Mouse (Mus musculus) small intestine, adult 2 months (tissue): Measurements from ENCODE around the gene 4933434E20Rik. TPM values are rescaled to one million over a fixed set of nuclear protein-coding genes. Genes with fewer than 3 reads are reported as not detected.

ENCODE experiments used
- H3K27ac ChIP-seq: fragments of 200-500 bp; 2 replicates; pipeline ENCODE4 v1.5.1; 2012; ENCODE audit warnings: low read depth, low read length, control low read depth, inconsistent platforms; ENCODE audit not compliant: insufficient read depth
- H3K27me3 ChIP-seq: fragments of 200-500 bp; 2 replicates; pipeline ENCODE4 v1.6.1; 2012; ENCODE audit warnings: mild to moderate bottlenecking, moderate library complexity, low read length, inconsistent platforms; ENCODE audit not compliant: control insufficient read depth, insufficient read depth
- H3K36me3 ChIP-seq: fragments of 200-500 bp; 2 replicates; pipeline ENCODE4 v1.6.1; 2012; ENCODE audit warnings: mild to moderate bottlenecking, low read length, control low read depth, inconsistent platforms; ENCODE audit not compliant: control insufficient read depth, insufficient read depth
- H3K4me1 ChIP-seq: fragments of 200-500 bp; 2 replicates; pipeline ENCODE4 v1.6.1; 2012; ENCODE audit warnings: low read length, inconsistent platforms, mixed read lengths; ENCODE audit not compliant: control insufficient read depth, insufficient read depth, insufficient read length
- H3K4me3 ChIP-seq: fragments of 200-500 bp; 2 replicates; pipeline ENCODE4 v1.5.1; 2012; ENCODE audit warnings: low read depth, mild to moderate bottlenecking, control low read depth, inconsistent platforms, low read length, moderate library complexity
- CTCF ChIP-seq: fragments of 200-500 bp; IDR thresholded peaks from 2 replicates; pipeline ENCODE4 v1.5.1; 2012; ENCODE audit warnings: low read depth, mild to moderate bottlenecking, control low read depth, inconsistent platforms, low read length, moderate library complexity, mixed read lengths; ENCODE audit not compliant: insufficient replicate concordance, insufficient read length; ENCODE audit errors: extremely low read depth
- POLR2A ChIP-seq: fragments of 200-500 bp; IDR thresholded peaks from 2 replicates; pipeline ENCODE4 v1.6.1; 2012; ENCODE audit warnings: low read depth, mild to moderate bottlenecking, control low read depth, inconsistent platforms, low read length, moderate library complexity
- WGBS: fragments of 180-500 bp; shearing (Covaris S2); methylation state at CpG from one replicate; pipeline ENCODE4 v1.1.7; 2018; 5-methylcytosine and 5-hydroxymethylcytosine counted together
- polyA plus RNA-seq: library from polyadenylated mRNA; depleted of rRNA; stranded (reverse); fragments of >200 nt; gene quantifications from 2 replicates; pipeline ENCODE4 v1.2.3, GENCODE M21; 2012

The 4933434E20Rik gene
- polyA plus RNA-seq, 1 experiment = 18.1 TPM

- H3K36me3 ChIP-seq = peaks cover 70% of the 10 kb centered on the region
- peaks cover 17% of the 10 kb centered on the region; the same call in 1 of the 2 replicates for H3K4me1 ChIP-seq
- WGBS = 93% methylated on average over 2 of the region's 2 CpGs
Observed at GRCm38 (mm10) chr3:90088617-90089016, 37.2 kb downstream of the 4933434E20Rik start.

GRCm38 (mm10) chr3:90090892-90091291 lies 39.5 kb downstream of the 4933434E20Rik start:
- Histone ChIP-seq H3K36me3 (peaks cover 83% of the 10 kb centered on the region), H3K4me3 (no peak overlapping the region), H3K27ac (no peak overlapping the region), H3K4me1 (no peaks in the 10 kb centered on the region), H3K27me3 (no peaks in the 10 kb centered on the region)
- 40% methylated on average over 6 of the region's 6 CpGs for WGBS
- TF ChIP-seq POLR2A = no peak
- no peak for TF ChIP-seq CTCF

More at GRCm38 (mm10) chr3:90088617-90089016, 37.2 kb downstream of the 4933434E20Rik start:
- no peak overlapping the region for H3K27ac ChIP-seq
- H3K27me3 ChIP-seq = no peaks in the 10 kb centered on the region
- no peak for TF ChIP-seq POLR2A
- no peak overlapping the region for H3K4me3 ChIP-seq

- TF ChIP-seq CTCF = no peak
- no peak for TF ChIP-seq POLR2A
- peaks cover 72% of the 10 kb centered on the region for H3K36me3 ChIP-seq
- no peaks in the 10 kb centered on the region for H3K27me3 ChIP-seq
- WGBS = 89% methylated on average over 3 of the region's 3 CpGs
- H3K4me3 ChIP-seq = no peak overlapping the region
- no peak overlapping the region for H3K27ac ChIP-seq
- no peaks in the 10 kb centered on the region for H3K4me1 ChIP-seq
Observed at GRCm38 (mm10) chr3:90094453-90094852, 43.0 kb downstream of the 4933434E20Rik start.

GRCm38 (mm10) chr3:90097928-90098327 lies 46.5 kb downstream of the 4933434E20Rik start:
- Histone ChIP-seq H3K4me1 (peaks cover 5% of the 10 kb centered on the region; the same call in 1 of the 2 replicates), H3K27me3 (no peaks in the 10 kb centered on the region), H3K36me3 (peaks cover 47% of the 10 kb centered on the region), H3K4me3 (no peak overlapping the region), H3K27ac (no peak overlapping the region)
- no peak for TF ChIP-seq CTCF
- no peak for TF ChIP-seq POLR2A
- WGBS = 83% methylated on average over 5 of the region's 5 CpGs

GRCm38 (mm10) chr3:90101010-90101409 lies 49.6 kb downstream of the 4933434E20Rik start:
- Histone ChIP-seq H3K36me3 (peaks cover 27% of the 10 kb centered on the region), H3K27ac (no peak overlapping the region), H3K4me1 (peaks cover 5% of the 10 kb centered on the region; the same call in 1 of the 2 replicates), H3K4me3 (no peak overlapping the region), H3K27me3 (no peaks in the 10 kb centered on the region)
- TF ChIP-seq CTCF = no peak
- TF ChIP-seq POLR2A = no peak
- 77% methylated on average over 3 of the region's 3 CpGs for WGBS

- Histone ChIP-seq H3K36me3 (peaks cover 26% of the 10 kb centered on the region), H3K4me1 (peaks cover 5% of the 10 kb centered on the region; the same call in 1 of the 2 replicates), H3K4me3 (no peak overlapping the region), H3K27ac (peak overlapping the region; percentile 31; the same call in 1 of the 2 replicates), H3K27me3 (no peaks in the 10 kb centered on the region)
- no peak for TF ChIP-seq CTCF
- no peak for TF ChIP-seq POLR2A
- WGBS = 57% methylated on average over 2 of the region's 2 CpGs
Observed at GRCm38 (mm10) chr3:90101673-90102072, 50.2 kb downstream of the 4933434E20Rik start.

- Histone ChIP-seq H3K36me3 (peaks cover 26% of the 10 kb centered on the region), H3K4me3 (no peak overlapping the region), H3K27ac (peak overlapping the region; percentile 31; the same call in 1 of the 2 replicates), H3K27me3 (no peaks in the 10 kb centered on the region), H3K4me1 (peaks cover 5% of the 10 kb centered on the region; the same call in 1 of the 2 replicates)
- TF ChIP-seq POLR2A (no peak), CTCF (no peak)
- WGBS = 32% methylated on average over 2 of the region's 2 CpGs
Observed at GRCm38 (mm10) chr3:90102239-90102638, 50.8 kb downstream of the 4933434E20Rik start.

- H3K36me3 ChIP-seq = peaks cover 20% of the 10 kb centered on the region
- TF ChIP-seq CTCF (no peak), POLR2A (no peak)
- 81% methylated on average over 2 of the region's 2 CpGs for WGBS
- peaks cover 5% of the 10 kb centered on the region; the same call in 1 of the 2 replicates for H3K4me1 ChIP-seq
- no peak overlapping the region for H3K27ac ChIP-seq
- no peak overlapping the region for H3K4me3 ChIP-seq
- no peaks in the 10 kb centered on the region for H3K27me3 ChIP-seq
Observed at GRCm38 (mm10) chr3:90103176-90103575, 51.7 kb downstream of the 4933434E20Rik start.
